Mouse (Mus musculus): ENCODE results near the gene Pard3b.

DNA sequence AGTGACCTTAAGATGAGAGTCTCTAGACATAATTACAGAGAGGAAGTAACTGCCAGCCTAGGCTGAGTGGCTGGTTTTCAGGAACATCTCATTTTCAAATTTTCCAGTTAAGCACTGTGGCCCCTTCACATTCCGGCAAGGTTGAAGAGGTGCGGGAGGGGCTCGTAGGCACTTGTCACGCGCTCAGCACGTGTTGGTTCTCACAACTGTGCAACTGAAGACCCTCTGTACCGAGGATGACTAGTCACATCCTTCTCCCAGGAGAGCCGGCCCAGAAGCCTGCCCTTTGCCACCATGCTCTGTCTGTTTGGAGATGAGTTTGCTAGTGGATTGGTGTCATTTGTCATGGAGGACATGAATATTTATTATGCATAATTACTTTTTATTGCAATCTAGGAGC lies 558.9 kb downstream of the Pard3b start:
- TF ChIP-seq CTCF (IDR thresholded peaks at IDR 0.05; ENCODE audit: borderline replicate concordance, control insufficient read depth, extremely low read depth, insufficient read depth, low read length, poor library complexity) = no peak
- TF ChIP-seq POLR2A (IDR thresholded peaks at IDR 0.05; ENCODE audit: control insufficient read depth, extremely low read depth, insufficient read depth, low read length, poor library complexity) = no peak

Data from thymus, adult 2 months (tissue).